Comparison of ENCODE assay signal across 27 mouse cellular contexts in the genomic region with DNA sequence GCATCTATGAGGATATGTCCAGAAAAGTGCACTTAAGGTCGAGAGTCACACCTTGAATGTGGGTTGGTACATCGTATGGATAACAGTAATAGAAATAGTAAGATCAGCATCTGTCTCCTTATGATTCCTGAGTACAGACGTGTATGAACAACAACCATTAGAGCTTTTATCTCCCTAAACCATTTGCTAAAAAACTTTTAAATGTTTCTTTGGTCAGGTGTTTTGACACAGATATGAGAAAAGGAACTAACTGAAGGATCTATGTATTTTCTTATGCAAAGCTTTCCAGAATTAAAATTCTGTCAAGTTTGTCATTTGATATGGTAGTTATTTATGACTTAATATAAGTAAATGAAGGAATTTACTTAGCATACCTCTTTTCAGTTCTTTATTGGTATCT.
"Had no signal": no experiment of that assay in that cellular context is flagged by ENCODE, and none has a peak within 500 bp of the region (broad histone marks: within the 10 kb centered on the region; RNA-seq: fewer than 3 reads in every experiment).

No protein-coding gene starts in this region.

- H3K27me3 ChIP-seq: limb, embryonic 12.5 days; limb, embryonic 13.5 days; limb, embryonic 15.5 days; liver, embryonic 12.5 days; liver, embryonic 13.5 days; liver, embryonic 15.5 days; lung, embryonic 15.5 days; megakaryocyte, embryonic 14.5 days; midbrain, embryonic 12.5 days; midbrain, embryonic 13.5 days; midbrain, embryonic 15.5 days had no signal

- H3K27ac ChIP-seq: limb, embryonic 10.5 days; limb, embryonic 12.5 days; limb, embryonic 13.5 days; limb, embryonic 15.5 days; liver, embryonic 12.5 days; liver, embryonic 13.5 days; liver, embryonic 14.5 days; liver, embryonic 15.5 days; lung, embryonic 15.5 days; macrophage; midbrain, embryonic 10.5 days; midbrain, embryonic 12.5 days; midbrain, embryonic 13.5 days; midbrain, embryonic 15.5 days had no signal

- H3K9ac ChIP-seq: limb, embryonic 12.5 days; limb, embryonic 13.5 days; limb, embryonic 15.5 days; liver, embryonic 12.5 days; liver, embryonic 13.5 days; liver, embryonic 14.5 days; liver, embryonic 15.5 days; liver, postnatal 0 days; lung, embryonic 14.5 days; lung, embryonic 15.5 days; midbrain, embryonic 12.5 days; midbrain, embryonic 13.5 days; midbrain, embryonic 15.5 days had no signal

- DNase-seq: left cerebral cortex, postnatal 4 days; liver; liver, embryonic 13.5 days; liver, postnatal 0 days; lung, adult 18-20 months; lung, adult 2 months; lung, embryonic 14.5 days; lung, postnatal 10 days; lung, postnatal 14 days; lung, postnatal 36 days; lung, postnatal 4 days; midbrain, embryonic 14.5 days had no signal

- H3K4me3 ChIP-seq: limb, embryonic 10.5 days; limb, embryonic 12.5 days; limb, embryonic 13.5 days; limb, embryonic 15.5 days; liver, embryonic 12.5 days; liver, embryonic 13.5 days; liver, embryonic 15.5 days; lung, embryonic 15.5 days; megakaryocyte, embryonic 14.5 days; midbrain, embryonic 10.5 days; midbrain, embryonic 12.5 days; midbrain, embryonic 13.5 days; midbrain, embryonic 15.5 days; myocyte had no signal

- H3K4me1 ChIP-seq: limb, embryonic 10.5 days; limb, embryonic 12.5 days; limb, embryonic 13.5 days; limb, embryonic 15.5 days; liver, embryonic 12.5 days; liver, embryonic 13.5 days; liver, embryonic 15.5 days; lung, embryonic 15.5 days; megakaryocyte, embryonic 14.5 days; midbrain, embryonic 10.5 days; midbrain, embryonic 12.5 days; midbrain, embryonic 13.5 days; midbrain, embryonic 15.5 days had no signal

- H3K9me3 ChIP-seq: limb, embryonic 10.5 days; limb, embryonic 12.5 days; limb, embryonic 13.5 days; limb, embryonic 15.5 days; liver, embryonic 12.5 days; liver, embryonic 13.5 days; liver, embryonic 15.5 days; lung, embryonic 15.5 days; megakaryocyte, embryonic 14.5 days; midbrain, embryonic 10.5 days; midbrain, embryonic 12.5 days; midbrain, embryonic 13.5 days; midbrain, embryonic 15.5 days had no signal

- H3K36me3 ChIP-seq: limb, embryonic 10.5 days; limb, embryonic 12.5 days; limb, embryonic 13.5 days; limb, embryonic 15.5 days; liver, embryonic 12.5 days; liver, embryonic 13.5 days; liver, embryonic 15.5 days; lung, embryonic 15.5 days; midbrain, embryonic 10.5 days; midbrain, embryonic 12.5 days; midbrain, embryonic 13.5 days; midbrain, embryonic 15.5 days had no signal
